Mouse (Mus musculus) lung, postnatal 36 days (tissue): Measurements from ENCODE around the gene Tmem30b.

Experiments
- DNase-seq: peaks from one replicate; pipeline ENCODE4 v3.0.0; 2022; ENCODE audit warnings: mixed read lengths

Tmem30b gene

GRCm38 (mm10) chr12:73514722-73515121 is 31.5 kb downstream of the Tmem30b start:
- no peak for DNase-seq

DNA sequence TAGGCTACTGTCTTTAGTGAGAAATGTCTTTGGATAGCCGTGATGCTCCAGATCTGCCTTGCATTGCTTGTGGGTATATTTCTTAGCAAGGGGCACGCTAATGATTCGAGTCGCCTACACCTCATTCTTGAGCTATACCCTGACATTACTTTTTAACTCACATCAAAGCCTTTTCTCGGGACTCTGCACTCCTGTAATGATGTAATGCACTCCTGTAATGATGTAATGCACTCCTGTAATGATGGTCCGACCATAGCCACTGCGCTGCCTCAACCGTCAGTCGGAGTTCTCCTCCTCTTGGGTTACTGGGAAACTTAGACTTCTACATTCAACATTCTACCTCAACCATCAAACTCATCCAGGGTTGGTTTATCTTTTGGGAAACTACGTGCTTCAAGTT is 32.2 kb downstream of the Tmem30b start:
- no peak for DNase-seq

DNA sequence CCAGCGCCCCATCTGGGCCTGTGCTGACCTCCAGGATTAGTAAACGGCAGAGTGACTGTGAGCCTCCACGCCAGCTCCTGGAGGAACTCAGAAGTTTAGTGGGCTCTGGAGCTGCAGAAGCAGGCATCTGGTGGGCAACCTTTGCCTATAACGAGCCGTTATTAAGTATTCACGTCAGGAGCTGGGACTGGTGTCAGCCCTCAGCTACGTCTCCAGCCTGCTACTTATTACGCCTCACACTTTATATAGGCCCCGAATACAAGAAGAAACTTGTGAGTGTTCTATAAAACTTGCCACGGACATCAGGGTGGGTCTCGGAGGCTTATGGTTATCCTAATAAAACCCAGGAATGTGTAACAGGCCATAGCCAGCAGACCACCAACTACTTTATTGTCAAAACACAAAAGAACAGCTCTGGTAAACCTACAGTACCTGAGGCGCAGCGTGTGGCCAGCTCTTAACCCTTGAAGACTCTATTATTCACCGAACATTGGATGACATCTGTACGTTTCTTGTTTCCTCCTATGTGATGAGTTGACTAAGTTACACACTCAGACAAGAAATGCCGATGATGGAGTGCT is 34.6 kb downstream of the Tmem30b start:
- DNase-seq = no peak

DNA sequence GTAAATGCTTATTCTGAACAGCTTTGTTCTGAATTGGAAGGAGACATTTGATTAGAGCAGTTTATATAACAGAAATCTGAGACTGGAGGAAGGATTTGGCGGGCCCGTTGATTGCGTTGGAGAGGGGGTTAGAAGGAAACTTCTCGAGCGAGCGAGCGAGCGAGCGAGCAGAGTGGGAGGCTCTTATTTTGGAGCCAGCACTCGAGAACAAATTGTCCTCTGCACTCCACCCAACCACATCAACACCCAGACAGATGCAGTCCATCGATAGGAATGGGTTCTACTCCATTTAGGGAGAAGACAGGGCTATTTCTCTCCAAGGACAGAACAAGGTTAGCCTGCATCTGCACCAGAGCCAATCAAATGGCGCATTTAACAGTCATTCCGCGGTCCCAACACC is 39.1 kb downstream of the Tmem30b start:
- peak; percentile 43 for DNase-seq

GRCm38 (mm10) chr12:73506648-73507047 is 39.5 kb downstream of the Tmem30b start:
- DNase-seq = no peak

DNA sequence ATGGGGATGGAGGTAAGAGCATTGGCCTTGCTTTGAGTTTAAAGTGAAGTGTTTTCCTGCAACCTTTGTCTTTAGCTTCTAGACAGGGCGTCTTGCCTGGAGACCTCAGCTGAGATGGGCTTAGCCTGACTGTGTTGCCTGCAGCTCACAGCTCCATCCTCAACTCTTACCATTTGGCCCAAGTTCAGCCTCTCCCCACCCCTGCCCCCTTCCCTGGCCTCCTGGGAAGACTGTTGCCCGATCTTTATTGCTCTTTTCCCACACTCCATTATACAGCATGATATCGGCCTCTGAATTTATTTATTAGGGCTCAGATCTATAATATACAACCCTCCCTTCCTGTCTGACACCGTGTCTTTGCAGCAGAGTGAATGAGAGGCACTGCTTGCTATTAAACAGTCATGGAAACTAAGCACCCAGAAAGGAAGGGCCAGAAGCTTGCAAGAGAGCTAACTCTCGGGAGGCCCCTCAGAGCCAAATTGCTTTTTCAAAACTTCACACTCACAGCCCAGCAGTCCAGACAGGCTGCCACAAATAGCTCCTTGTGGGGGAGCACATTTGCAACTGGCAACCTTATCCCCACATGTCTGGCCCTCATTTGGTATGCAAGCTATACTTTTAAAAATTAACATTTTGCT is 45.4 kb downstream of the Tmem30b start:
- DNase-seq = no peak

DNA sequence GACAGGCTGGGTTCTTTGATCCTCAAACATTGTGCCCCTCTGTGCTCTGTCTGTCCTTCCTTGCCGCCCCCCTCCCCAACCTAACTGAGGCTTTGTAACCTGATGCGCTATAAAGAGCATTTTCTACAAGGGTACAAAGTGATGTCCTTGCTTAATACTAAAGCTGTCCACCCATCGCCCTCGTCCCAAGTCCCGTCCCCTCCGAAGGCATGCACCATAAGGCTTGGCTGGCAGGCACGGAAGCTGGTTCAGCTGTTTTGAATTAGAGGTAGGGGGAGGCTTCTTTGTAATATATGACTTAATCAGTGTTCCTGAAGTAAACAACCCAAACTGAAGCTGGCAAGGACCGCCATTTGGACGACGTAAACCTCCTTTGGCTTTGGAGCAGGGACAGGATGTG is 51.0 kb downstream of the Tmem30b start:
- DNase-seq = no peak

DNA sequence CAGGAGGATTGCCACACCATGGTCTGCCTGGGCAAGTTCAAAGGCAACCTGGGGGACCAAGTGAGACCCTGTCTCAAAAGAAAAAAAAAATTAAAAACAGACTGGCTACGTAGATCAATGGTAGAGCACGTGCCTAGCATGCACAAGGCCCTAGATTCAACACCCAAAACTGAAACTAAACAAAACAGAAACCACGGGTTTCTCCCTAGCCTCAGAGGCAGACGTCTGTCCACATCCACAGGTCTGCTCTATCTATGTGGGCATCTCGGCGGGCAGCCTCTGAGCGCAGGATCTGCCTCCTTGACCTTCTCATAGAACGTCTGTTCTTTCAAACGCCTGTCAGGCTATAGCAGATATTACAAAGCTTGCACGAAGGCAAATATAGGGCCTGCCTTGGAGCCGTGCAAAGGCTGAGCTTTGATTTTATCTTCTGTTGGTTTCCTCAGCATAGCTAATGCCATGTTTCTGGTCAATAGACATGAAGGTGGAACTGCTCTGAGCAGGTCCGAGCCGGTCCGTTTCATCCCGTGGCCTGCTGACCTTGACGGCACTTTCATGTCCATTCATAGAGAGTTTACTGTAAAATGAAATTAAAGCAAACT is 52.2 kb downstream of the Tmem30b start:
- DNase-seq = no peak
